Mouse (Mus musculus) cerebellum, adult 2 months (tissue): Measurements from ENCODE around the gene Ctdnep1. TPM values are rescaled to one million over a fixed set of nuclear protein-coding genes. Genes with fewer than 3 reads are reported as not detected.

Experiments
- DNase-seq, 2 experiments: peaks; one replicate each; pipeline ENCODE4 v3.0.0; 2021
- H3K27ac ChIP-seq: fragments of 200-500 bp; 2 replicates; pipeline ENCODE4 v1.5.1; 2012; ENCODE audit warnings: low read length, control low read depth, inconsistent platforms; ENCODE audit not compliant: insufficient read depth
- H3K27me3 ChIP-seq: fragments of 200-500 bp; 2 replicates; pipeline ENCODE4 v1.6.1; 2012; ENCODE audit warnings: inconsistent platforms, mild to moderate bottlenecking, low read length, moderate library complexity; ENCODE audit not compliant: control insufficient read depth, insufficient read depth
- H3K4me1 ChIP-seq: fragments of 200-500 bp; 2 replicates; pipeline ENCODE4 v1.6.1; 2011; ENCODE audit warnings: low read length; ENCODE audit not compliant: control insufficient read depth, insufficient read depth
- H3K4me3 ChIP-seq: fragments of 200-500 bp; replicated peaks from 2 replicates; pipeline ENCODE3; 2011; ENCODE audit warnings: mild to moderate bottlenecking, low read depth, low read length, control low read depth; ENCODE audit not compliant: insufficient read depth
- CTCF ChIP-seq: fragments of 200-500 bp; IDR thresholded peaks from 2 replicates; pipeline ENCODE4 v1.5.1; 2011; ENCODE audit warnings: low read depth, mild to moderate bottlenecking, control low read depth, low read length, moderate library complexity, borderline replicate concordance; ENCODE audit not compliant: insufficient read depth
- POLR2A ChIP-seq: fragments of 200-500 bp; IDR thresholded peaks from 2 replicates; pipeline ENCODE4 v1.6.1; 2011; ENCODE audit warnings: low read length, control low read depth, borderline replicate concordance; ENCODE audit not compliant: insufficient read depth
- WGBS: fragments of 180-500 bp; shearing (Covaris S2); methylation state at CpG from one replicate; pipeline ENCODE4 v1.1.7; 2018; 5-methylcytosine and 5-hydroxymethylcytosine counted together
- polyA plus RNA-seq: library from polyadenylated mRNA; depleted of rRNA; stranded (reverse); fragments of >200 nt; gene quantifications from 2 replicates; pipeline ENCODE4 v1.2.3, GENCODE M21; 2012

The Ctdnep1 gene
- polyA plus RNA-seq, 1 experiment: 108 TPM

DNA sequence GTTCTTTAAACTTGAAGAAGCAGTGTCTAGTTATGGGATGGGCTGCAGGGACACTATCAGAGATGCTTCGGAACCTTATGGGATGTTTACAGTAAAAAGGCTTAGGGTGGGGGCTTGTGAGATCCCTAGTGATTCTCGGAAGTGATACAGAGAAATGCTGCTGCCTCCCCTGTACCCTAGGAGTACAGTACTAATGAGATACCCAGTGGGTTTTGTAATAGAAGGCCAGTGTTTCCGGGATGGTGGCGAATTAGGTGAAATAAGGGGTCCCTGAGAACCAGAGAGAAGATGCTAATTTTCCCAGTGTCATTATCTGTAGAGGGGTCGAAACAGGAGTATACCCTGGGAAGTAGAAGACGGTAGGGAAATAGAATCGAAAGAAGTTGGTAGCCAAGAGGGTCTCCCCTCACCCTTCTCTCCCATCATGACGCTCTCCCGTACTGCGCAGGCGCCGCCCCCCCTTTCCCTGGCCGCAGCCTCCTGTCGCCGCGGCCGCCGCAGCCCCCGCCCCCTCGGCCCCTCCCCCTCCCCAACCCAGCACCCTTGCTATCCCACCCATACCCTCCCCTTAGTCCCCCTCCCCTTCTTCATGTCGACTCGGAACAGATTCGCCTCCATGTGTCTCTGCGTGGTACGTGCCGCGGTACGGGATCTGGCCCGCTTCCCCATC lies 42.7 kb downstream of the Ctdnep1 start:
- Histone ChIP-seq H3K27me3 (no peaks in the 10 kb centered on the region), H3K4me3 (peak overlapping the region; percentile 51), H3K4me1 (peaks cover 14% of the 10 kb centered on the region; the same call in 1 of the 2 replicates), H3K27ac (no peak overlapping the region)
- DNase-seq: no peak
- TF ChIP-seq CTCF (no peak), POLR2A (no peak)
- WGBS: 7% methylated on average over 24 of the region's 29 CpGs

DNA sequence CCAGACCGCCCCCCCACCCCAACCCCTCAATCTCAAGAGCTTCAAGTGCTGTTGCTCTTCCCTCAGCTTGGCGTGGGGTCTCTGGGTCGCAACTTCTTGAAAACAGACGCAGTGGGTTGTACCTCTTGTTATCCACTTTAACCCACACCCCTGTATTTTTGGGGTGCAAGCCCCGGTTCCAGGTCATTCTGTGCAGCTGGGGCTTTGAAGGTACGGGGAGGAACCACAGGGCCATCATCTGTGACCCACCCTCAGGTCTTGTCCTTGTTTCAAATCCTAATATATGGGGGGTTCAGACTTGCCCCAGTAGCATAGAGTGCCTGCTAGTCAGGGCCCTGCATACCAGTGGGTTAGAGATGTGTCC lies 43.2 kb downstream of the Ctdnep1 start:
- TF ChIP-seq POLR2A: no peak
- TF ChIP-seq CTCF: no peak
- 11% methylated on average over 6 of the region's 6 CpGs for WGBS
- H3K27ac ChIP-seq: peak overlapping the region; percentile 25; the same call in 1 of the 2 replicates
- H3K27me3 ChIP-seq: no peaks in the 10 kb centered on the region
- DNase-seq: no peak
- H3K4me3 ChIP-seq: peak overlapping the region; percentile 51
- peaks cover 14% of the 10 kb centered on the region; the same call in 1 of the 2 replicates for H3K4me1 ChIP-seq

DNA sequence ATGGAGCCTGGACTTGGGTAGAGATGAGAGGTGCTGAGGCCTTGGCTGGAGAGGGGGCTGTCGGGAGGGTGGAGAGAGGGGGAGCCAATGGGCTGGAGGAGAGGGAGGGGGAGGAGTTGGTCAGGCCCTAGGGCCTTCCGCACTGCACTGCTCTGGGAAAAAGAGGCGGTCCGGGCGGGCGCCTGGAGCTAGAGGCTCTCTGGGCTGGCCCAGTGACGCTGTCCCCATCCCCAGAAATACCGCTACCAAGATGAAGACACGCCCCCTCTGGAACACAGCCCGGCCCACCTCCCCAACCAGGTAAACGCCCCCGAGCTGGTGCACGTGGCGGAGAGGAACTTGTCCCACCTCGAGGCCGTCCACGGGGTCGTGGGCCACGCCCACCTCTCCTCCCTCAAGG lies 45.7 kb downstream of the Ctdnep1 start:
- 4% methylated on average over 19 of the region's 19 CpGs for WGBS
- H3K4me1 ChIP-seq: peaks cover 19% of the 10 kb centered on the region; the same call in 1 of the 2 replicates
- no peaks in the 10 kb centered on the region for H3K27me3 ChIP-seq
- peak; percentile 45 to 53 for DNase-seq
- TF ChIP-seq CTCF (no peak), POLR2A (no peak)
- H3K27ac ChIP-seq: peak overlapping the region; percentile 78
- H3K4me3 ChIP-seq: peak overlapping the region; percentile 56

DNA sequence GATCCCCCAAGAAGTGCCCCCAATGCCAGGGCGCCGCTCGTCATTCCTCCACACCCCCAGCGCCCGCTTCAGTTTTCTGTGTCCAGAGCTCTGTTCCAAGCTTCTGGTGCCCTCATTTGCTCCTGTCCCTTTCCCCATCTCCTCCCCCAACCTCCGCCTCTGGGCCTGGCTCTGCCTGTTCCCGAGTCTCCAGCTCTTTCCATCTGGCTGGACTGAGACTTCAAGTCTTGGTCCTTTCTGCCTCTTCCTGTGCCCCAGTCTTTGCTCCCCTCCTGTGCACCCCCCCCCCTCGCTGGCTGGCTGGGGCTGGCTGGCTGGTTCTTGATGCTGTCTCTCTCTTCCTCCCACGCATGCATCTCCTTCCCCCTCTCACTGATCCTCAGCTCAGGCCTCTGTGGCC lies 46.4 kb downstream of the Ctdnep1 start:
- peaks cover 19% of the 10 kb centered on the region; the same call in 1 of the 2 replicates for H3K4me1 ChIP-seq
- H3K27ac ChIP-seq: peak overlapping the region; percentile 78
- H3K4me3 ChIP-seq: peak overlapping the region; percentile 56
- 4% methylated on average over 9 of the region's 9 CpGs for WGBS
- H3K27me3 ChIP-seq: no peaks in the 10 kb centered on the region
- TF ChIP-seq POLR2A (no peak), CTCF (no peak)
- DNase-seq: peak; percentile 73 to 78

DNA sequence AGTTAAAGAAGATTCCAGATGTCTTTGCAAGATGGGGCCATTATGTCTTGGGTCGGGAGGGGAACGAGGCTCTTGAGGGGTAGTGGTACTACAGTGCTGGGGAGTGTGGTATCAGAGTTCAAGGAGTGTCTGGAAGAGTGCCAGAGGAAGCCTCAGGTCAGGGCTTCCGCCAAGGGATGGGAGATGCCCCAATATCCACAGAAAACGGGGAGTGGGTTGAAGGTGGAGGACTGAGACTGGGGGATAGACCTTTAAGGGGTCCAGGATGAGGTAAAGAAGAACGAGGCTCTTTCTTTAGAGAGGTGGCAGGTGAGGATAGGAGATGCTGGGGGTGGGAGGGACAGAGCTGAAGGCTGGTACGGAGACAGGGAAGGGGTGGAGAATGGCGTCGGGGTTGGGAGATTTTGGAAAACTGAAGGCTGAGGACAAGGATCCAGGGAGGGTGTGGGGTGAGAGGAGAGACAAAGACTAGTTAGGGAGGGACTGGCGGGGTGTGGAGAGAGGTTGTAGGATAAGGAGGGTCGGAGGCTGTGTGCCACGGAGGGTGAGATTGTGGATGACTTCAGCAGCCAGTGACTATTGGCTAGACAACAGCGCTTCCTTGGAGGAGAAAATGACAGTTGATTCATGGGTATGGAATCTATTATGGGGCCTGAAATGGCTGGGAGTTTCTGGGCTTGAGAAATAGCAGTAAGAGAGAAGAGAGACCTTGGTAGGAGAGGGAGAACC lies 47.6 kb downstream of the Ctdnep1 start:
- TF ChIP-seq CTCF (no peak), POLR2A (no peak)
- peak overlapping the region; percentile 41 for H3K27ac ChIP-seq
- WGBS: 17% methylated on average over 12 of the region's 12 CpGs
- H3K4me3 ChIP-seq: peak overlapping the region; percentile 53
- peaks cover 19% of the 10 kb centered on the region; the same call in 1 of the 2 replicates for H3K4me1 ChIP-seq
- DNase-seq: peak in 1 of 2 experiments; percentile 36
- no peaks in the 10 kb centered on the region for H3K27me3 ChIP-seq

DNA sequence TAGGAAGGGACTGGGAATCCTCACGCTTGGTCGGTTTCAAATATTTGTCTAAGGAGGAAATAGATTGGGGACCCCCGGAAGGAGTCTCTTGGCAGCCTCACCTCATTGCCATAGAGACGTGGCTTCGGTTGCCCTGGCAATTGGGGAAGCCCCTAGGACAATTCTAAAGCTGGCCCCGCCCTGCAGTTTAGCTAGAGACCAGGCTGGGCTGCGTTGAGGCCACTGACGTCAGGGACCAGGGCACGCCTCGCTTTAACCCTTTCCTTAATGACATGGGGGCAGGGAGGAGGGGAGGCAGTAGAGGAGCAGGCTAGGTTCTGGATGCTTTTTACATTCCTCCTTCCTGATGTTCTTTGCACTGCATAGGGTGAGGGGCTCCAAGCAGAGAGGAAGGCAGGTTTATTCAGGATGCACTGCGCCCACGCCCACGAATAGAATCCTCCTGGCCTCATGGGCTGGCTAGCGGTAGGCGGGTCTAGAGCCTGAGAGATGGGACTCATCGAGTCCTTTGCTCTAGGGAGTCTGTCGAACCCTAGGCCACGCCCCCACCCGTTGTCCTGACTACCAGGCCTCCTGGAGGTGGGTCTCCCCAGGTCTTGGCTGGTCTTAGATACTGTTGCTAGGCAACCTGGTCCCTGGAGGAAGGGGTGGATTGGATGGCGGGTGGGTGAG lies 48.3 kb downstream of the Ctdnep1 start:
- WGBS: 5% methylated on average over 20 of the region's 20 CpGs
- DNase-seq: peak; percentile 67 to 75
- Histone ChIP-seq H3K27ac (peak overlapping the region; percentile 41; the same call in 1 of the 2 replicates), H3K4me3 (peak overlapping the region; percentile 53), H3K27me3 (no peaks in the 10 kb centered on the region), H3K4me1 (peaks cover 16% of the 10 kb centered on the region; the same call in 1 of the 2 replicates)
- no peak for TF ChIP-seq POLR2A
- TF ChIP-seq CTCF: no peak

DNA sequence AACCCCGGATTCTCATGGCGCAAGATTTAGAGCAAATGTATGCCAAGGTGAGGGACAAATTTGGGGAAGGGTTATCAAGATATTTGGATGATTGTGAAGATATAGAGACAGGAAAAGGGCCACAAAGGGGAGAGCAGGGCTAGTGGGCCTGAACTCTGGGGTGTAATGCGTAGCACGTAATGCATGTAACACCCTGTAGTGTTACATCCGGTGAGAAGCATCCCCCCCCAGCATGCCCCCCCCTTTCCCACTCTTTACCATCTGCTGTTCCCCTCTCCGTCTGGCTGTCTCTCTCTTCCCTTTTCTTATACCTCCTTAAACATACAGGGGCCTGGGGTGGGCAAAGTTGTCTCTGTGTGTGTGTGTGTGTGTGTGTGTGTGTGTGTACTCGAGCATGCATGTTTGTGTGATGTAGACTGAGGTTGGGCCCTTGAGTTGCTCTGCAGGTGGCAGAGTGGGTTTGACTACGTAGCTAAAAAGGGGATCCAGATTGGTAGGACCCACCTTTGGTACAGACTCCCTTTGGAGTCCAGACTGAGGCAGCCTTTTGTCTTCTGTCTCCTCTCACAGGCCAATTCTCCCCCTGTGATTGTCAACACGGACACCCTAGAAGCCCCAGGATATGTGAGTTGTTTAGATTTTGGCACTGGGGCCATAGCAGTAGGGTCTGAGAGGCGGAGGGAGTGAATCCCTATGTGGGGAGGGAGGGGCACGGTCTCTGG lies 49.0 kb downstream of the Ctdnep1 start:
- Histone ChIP-seq H3K27ac (no peak overlapping the region; the same call in 1 of the 2 replicates), H3K27me3 (no peaks in the 10 kb centered on the region), H3K4me1 (peaks cover 11% of the 10 kb centered on the region; the same call in 1 of the 2 replicates), H3K4me3 (no peak overlapping the region)
- WGBS: 22% methylated on average over 11 of the region's 11 CpGs
- DNase-seq: no peak
- TF ChIP-seq CTCF (no peak), POLR2A (no peak)
